Mouse (Mus musculus) intestine, postnatal 0 days (tissue): ENCODE results near the gene Zbtb16. TPM values are rescaled to one million over a fixed set of nuclear protein-coding genes. Genes with fewer than 3 reads are reported as not detected.

Experiments used
- ATAC-seq: fragments of 200-750 bp; cut with Nextera tagmentation; 2 replicates; pipeline ENCODE4 v1.8.0; 2017; ENCODE audit warnings: mild to moderate bottlenecking, moderate TSS enrichment, moderate library complexity
- H3K27ac ChIP-seq: fragments of 300-500 bp; sonication (generic); 2 replicates; pipeline ENCODE4 v1.5.1; 2014; ENCODE audit warnings: mild to moderate bottlenecking, low read depth, low read length, moderate library complexity
- H3K27me3 ChIP-seq: fragments of 300-500 bp; sonication (generic); replicated peaks from 2 replicates; pipeline ENCODE4 v1.6.1; 2014; ENCODE audit warnings: low read length, mixed read lengths; ENCODE audit not compliant: control insufficient read depth, insufficient read depth
- H3K36me3 ChIP-seq: fragments of 300-500 bp; sonication (generic); 2 replicates; pipeline ENCODE4 v1.6.1; 2014; ENCODE audit warnings: mild to moderate bottlenecking, moderate library complexity; ENCODE audit not compliant: control insufficient read depth, insufficient read depth
- H3K4me1 ChIP-seq: fragments of 300-500 bp; sonication (generic); replicated peaks from 2 replicates; pipeline ENCODE4 v1.6.1; 2014; ENCODE audit warnings: antibody characterized with exemption, low read length, mixed read lengths; ENCODE audit not compliant: control insufficient read depth, insufficient read depth
- H3K4me2 ChIP-seq: fragments of 300-500 bp; sonication (generic); replicated peaks from 2 replicates; pipeline ENCODE4 v1.6.1; 2014; ENCODE audit warnings: low read depth, mild to moderate bottlenecking, moderate library complexity
- H3K4me3 ChIP-seq: fragments of 300-500 bp; sonication (generic); 2 replicates; pipeline ENCODE4 v1.5.1; 2014; ENCODE audit warnings: low read depth, low read length
- H3K9ac ChIP-seq: fragments of 300-500 bp; sonication (generic); 2 replicates; pipeline ENCODE4 v1.6.1; 2014; ENCODE audit warnings: mild to moderate bottlenecking, low read depth, low read length
- H3K9me3 ChIP-seq: fragments of 300-500 bp; sonication (generic); 2 replicates; pipeline ENCODE4 v1.6.1; 2016; ENCODE audit warnings: mixed run types; ENCODE audit not compliant: control insufficient read depth
- CTCF ChIP-seq: sonication (generic); IDR thresholded peaks from 2 replicates; pipeline ENCODE4 v1.5.1; 2016; ENCODE audit warnings: low read depth, mild to moderate bottlenecking, control low read depth, antibody characterized with exemption, moderate library complexity
- WGBS: fragments of 180-500 bp; shearing (Covaris S2); extraction: QIAGEN DNeasy Blood & Tissue Kit; methylation state at CpG from one replicate; pipeline ENCODE4 v1.1.7; 2014; 5-methylcytosine and 5-hydroxymethylcytosine counted together
- polyA plus RNA-seq: library from polyadenylated mRNA; unstranded; fragments of >200 nt; fragmentation: Nextera tagmentation; extraction: Ambion mirVana; gene quantifications from 2 replicates; pipeline ENCODE4 v1.2.1, GENCODE M21; 2015

Zbtb16 gene
- polyA plus RNA-seq, 1 experiment from 2014 or later: 0.91 TPM

- peak; percentile 6; the same call in 1 of the 2 replicates for TF ChIP-seq CTCF
- WGBS: 31% methylated on average over 15 of the region's 15 CpGs
- Histone ChIP-seq H3K4me2 (no peak overlapping the region; the same call in 1 of the 2 replicates), H3K4me3 (no peak overlapping the region), H3K27ac (no peak overlapping the region), H3K9ac (no peak overlapping the region), H3K36me3 (0 out of 2 replicates have a peak, but pooled peaks cover 6% of the 10 kb centered on the region), H3K27me3 (no peaks in the 10 kb centered on the region), H3K9me3 (no peaks in the 10 kb centered on the region), H3K4me1 (0 out of 2 replicates have a peak, but pooled peaks cover 4% of the 10 kb centered on the region)
- ATAC-seq: peak; percentile 54; the same call in 1 of the 2 replicates
These were observed 173.5 kb downstream of the Zbtb16 start for GRCm38 (mm10) chr9:48662361-48663051.

- Histone ChIP-seq H3K9me3 (no peaks in the 10 kb centered on the region), H3K4me2 (no peak overlapping the region), H3K9ac (no peak overlapping the region), H3K4me3 (no peak overlapping the region), H3K27ac (no peak overlapping the region), H3K4me1 (0 out of 2 replicates have a peak, but pooled peaks cover 4% of the 10 kb centered on the region), H3K36me3 (0 out of 2 replicates have a peak, but pooled peaks cover 6% of the 10 kb centered on the region), H3K27me3 (no peaks in the 10 kb centered on the region)
- no peak for TF ChIP-seq CTCF
- 77% methylated on average over 9 of the region's 9 CpGs for WGBS
- no peak for ATAC-seq
These were observed 174.6 kb downstream of the Zbtb16 start for GRCm38 (mm10) chr9:48661225-48662023.

- no peak for ATAC-seq
- WGBS: 22% methylated on average over 5 of the region's 5 CpGs
- H3K27me3 ChIP-seq: no peaks in the 10 kb centered on the region
These were observed 180.4 kb downstream of the Zbtb16 start for GRCm38 (mm10) chr9:48655525-48656169.

GRCm38 (mm10) chr9:48654730-48655129 lies 181.3 kb downstream of the Zbtb16 start:
- ATAC-seq: no peak
- Histone ChIP-seq H3K27ac (no peak overlapping the region), H3K27me3 (no peaks in the 10 kb centered on the region), H3K4me3 (no peak overlapping the region), H3K4me2 (no peak overlapping the region), H3K36me3 (0 out of 2 replicates have a peak, but pooled peaks cover 5% of the 10 kb centered on the region), H3K4me1 (no peaks in the 10 kb centered on the region), H3K9ac (no peak overlapping the region), H3K9me3 (no peaks in the 10 kb centered on the region)
- TF ChIP-seq CTCF: no peak
- 24% methylated on average over 8 of the region's 8 CpGs for WGBS

More at GRCm38 (mm10) chr9:48655525-48656169, 180.4 kb downstream of the Zbtb16 start:
- no peak overlapping the region for H3K4me2 ChIP-seq
- H3K27ac ChIP-seq: no peak overlapping the region
- no peak for TF ChIP-seq CTCF
- H3K36me3 ChIP-seq: 0 out of 2 replicates have a peak, but pooled peaks cover 6% of the 10 kb centered on the region
- H3K4me1 ChIP-seq: no peaks in the 10 kb centered on the region
- H3K9ac ChIP-seq: no peak overlapping the region
- H3K9me3 ChIP-seq: no peaks in the 10 kb centered on the region
- no peak overlapping the region for H3K4me3 ChIP-seq

GRCm38 (mm10) chr9:48653399-48654070 lies 182.5 kb downstream of the Zbtb16 start:
- Histone ChIP-seq H3K4me1 (0 out of 2 replicates have a peak, but pooled peaks cover 5% of the 10 kb centered on the region), H3K9me3 (no peaks in the 10 kb centered on the region), H3K36me3 (no peaks in the 10 kb centered on the region), H3K4me2 (no peak overlapping the region), H3K9ac (no peak overlapping the region), H3K27me3 (no peaks in the 10 kb centered on the region), H3K27ac (no peak overlapping the region), H3K4me3 (no peak overlapping the region)
- no peak for ATAC-seq
- WGBS: 49% methylated on average over 7 of the region's 7 CpGs
- TF ChIP-seq CTCF: no peak
